Mouse (Mus musculus) Patski (cell line): ENCODE data around the gene Sv2b. TPM values are rescaled to one million over a fixed set of nuclear protein-coding genes. Genes with fewer than 3 reads are reported as not detected.

Experiments used
- ATAC-seq: fragments of 100-300 bp; one replicate; pipeline ENCODE4 v1.8.0; 2021
- CTCF ChIA-PET: fragments of 350-600 bp; sonication (Branson Sonifier 250); formaldehyde crosslinking; loops from one replicate; lab custom pipeline; 2022; ENCODE audit warnings: inconsistent platforms; lab: Charles Lee
- POLR2A ChIA-PET: fragments of 350-600 bp; sonication (Branson Sonifier 250); formaldehyde crosslinking; loops from one replicate; lab custom pipeline; 2022; ENCODE audit warnings: antibody characterized with exemption, inconsistent platforms; lab: Charles Lee
- DNase-seq: peaks from one replicate; pipeline ENCODE4 v3.0.0-alpha.2; 2011; ENCODE audit warnings: low read depth, low spot score
- H3K27me3 ChIP-seq: fragments of 371-371 bp; one replicate; pipeline ENCODE4 v1.5.1; 2021
- CTCF ChIP-seq: fragments of 100-300 bp; IDR thresholded peaks from one replicate; pipeline ENCODE4 v1.5.1; 2021
- in situ Hi-C: fragments of 300-500 bp; cut with MboI; formaldehyde crosslinking; loops from 3 replicates; pipeline ENCODE4 v1.11.1; 2018; ENCODE audit warnings: low pct_unique_long_range_greater_than_20kb, mixed read lengths
- polyA plus RNA-seq: library from polyadenylated mRNA; unstranded; gene quantifications from one replicate; pipeline ENCODE4 v1.2.3, GENCODE M21; 2021

Sv2b gene
- polyA plus RNA-seq, 1 experiment from 2014 or later: 0.04 TPM

DNA sequence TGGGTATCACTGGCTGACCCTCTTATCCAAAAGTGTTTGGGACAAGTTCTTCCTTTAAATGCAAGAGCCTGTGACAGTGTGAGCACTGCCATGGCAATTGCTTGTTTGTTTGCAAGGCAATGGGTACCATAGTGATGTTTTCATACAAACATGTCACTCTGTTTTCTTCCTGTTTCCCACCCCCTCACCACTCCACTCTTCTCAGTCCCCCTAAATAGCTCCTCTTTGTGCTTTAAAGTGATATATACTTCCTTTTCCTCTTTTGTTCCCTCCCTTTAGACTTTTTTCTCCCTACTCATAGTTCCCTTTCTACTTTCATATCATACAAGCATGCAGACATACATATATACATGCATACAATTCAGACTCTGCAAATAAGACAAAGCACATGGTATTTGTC is 10.9 kb upstream of the Sv2b start:
- CTCF ChIA-PET: interaction anchor here (2.1 kb wide), 1 partner anchor 8 kb away, joined by 5 read pairs; no protein-coding TSS in a partner anchor
- POLR2A ChIA-PET: no interaction called here
- no peaks in the 10 kb centered on the region for H3K27me3 ChIP-seq
- ATAC-seq (no peak), DNase-seq (no peak)
- in situ Hi-C loops: no loop called here
- TF ChIP-seq CTCF: no peak

DNA sequence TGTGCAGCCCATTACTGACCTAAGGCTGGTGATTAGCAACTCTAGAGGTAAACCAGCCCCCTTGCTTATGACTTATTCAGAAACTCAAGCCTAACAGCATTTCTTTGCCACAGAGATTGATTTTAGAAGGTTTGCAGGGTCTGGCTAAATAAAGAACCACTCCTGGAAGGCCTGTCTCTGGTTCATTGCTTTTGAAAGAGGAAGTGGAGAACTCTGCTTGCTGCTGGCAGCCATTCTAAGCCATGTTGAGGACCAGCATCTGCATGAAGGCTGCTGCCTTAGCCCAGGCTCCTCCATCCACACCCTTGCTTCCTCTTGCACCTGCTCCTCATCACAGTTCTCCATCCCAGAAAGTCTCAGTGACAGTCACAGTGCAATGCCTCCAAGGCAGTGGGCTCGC is 9.3 kb upstream of the Sv2b start:
- CTCF ChIA-PET: interaction anchor here (1.0 to 2.1 kb wide), 2 partner anchors 10 to 17 kb away, joined by 3 to 5 read pairs; no protein-coding TSS in a partner anchor
- no peak for DNase-seq
- no peaks in the 10 kb centered on the region for H3K27me3 ChIP-seq
- no peak for ATAC-seq
- no peak for TF ChIP-seq CTCF
- in situ Hi-C loops: no loop called here
- POLR2A ChIA-PET: no interaction called here

GRCm38 (mm10) chr7:75314873-75315272 is 5.8 kb upstream of the Sv2b start:
- in situ Hi-C loops: no loop called here
- TF ChIP-seq CTCF: no peak

DNA sequence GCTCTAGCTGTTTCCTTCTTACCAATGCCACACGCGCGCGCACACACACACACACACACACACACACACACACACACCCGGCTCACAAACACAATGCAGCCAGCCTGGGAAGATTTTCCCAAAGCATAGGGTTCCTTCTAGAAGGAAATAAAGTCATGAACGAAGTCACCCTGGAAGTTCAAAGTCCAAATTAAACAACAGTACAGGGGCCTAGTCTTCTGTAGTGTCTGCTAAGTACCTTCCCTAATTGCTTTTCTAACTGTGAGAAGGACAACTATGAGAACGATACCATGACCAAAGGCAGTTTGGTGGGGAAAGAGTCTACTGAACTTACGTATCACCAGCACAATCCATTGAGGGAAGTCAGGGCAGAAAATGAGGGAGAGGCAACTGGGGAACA is 508 bp upstream of the Sv2b start:
- ChIA-PET POLR2A (interaction anchor here (0.7 kb wide), 1 partner anchor 25 kb away, joined by 4 read pairs; no protein-coding TSS in a partner anchor), CTCF (no interaction called here)
- in situ Hi-C loops: no loop called here
- no peak for ATAC-seq
- TF ChIP-seq CTCF: no peak
- no peak for DNase-seq
- peaks cover 28% of the 10 kb centered on the region for H3K27me3 ChIP-seq

More at GRCm38 (mm10) chr7:75314873-75315272, 5.8 kb upstream of the Sv2b start:
- ATAC-seq (peak; percentile 79), DNase-seq (peak; percentile 13)
- H3K27me3 ChIP-seq: peaks cover 2% of the 10 kb centered on the region
- CTCF ChIA-PET: interaction anchor here (0.8 to 1.2 kb wide), 4 partner anchors 14 to 177 kb away, joined by 3 to 4 read pairs (median 3); no protein-coding TSS in a partner anchor
- POLR2A ChIA-PET: no interaction called here

GRCm38 (mm10) chr7:75308140-75308456 is 964 bp downstream of the Sv2b start:
- POLR2A ChIA-PET: no interaction called here
- DNase-seq (no peak), ATAC-seq (no peak)
- TF ChIP-seq CTCF: no peak
- CTCF ChIA-PET: interaction anchor here (0.9 kb wide), 1 partner anchor 8 kb away, joined by 3 read pairs; no protein-coding TSS in a partner anchor
- peaks cover 32% of the 10 kb centered on the region for H3K27me3 ChIP-seq
- in situ Hi-C loops: no loop called here

- in situ Hi-C loops: no loop called here
- H3K27me3 ChIP-seq: peaks cover 30% of the 10 kb centered on the region
- TF ChIP-seq CTCF: no peak
- DNase-seq (no peak), ATAC-seq (no peak)
- POLR2A ChIA-PET: no interaction called here
- CTCF ChIA-PET: no interaction called here
Observed at GRCm38 (mm10) chr7:75307570-75308087, 1.4 kb downstream of the Sv2b start.

DNA sequence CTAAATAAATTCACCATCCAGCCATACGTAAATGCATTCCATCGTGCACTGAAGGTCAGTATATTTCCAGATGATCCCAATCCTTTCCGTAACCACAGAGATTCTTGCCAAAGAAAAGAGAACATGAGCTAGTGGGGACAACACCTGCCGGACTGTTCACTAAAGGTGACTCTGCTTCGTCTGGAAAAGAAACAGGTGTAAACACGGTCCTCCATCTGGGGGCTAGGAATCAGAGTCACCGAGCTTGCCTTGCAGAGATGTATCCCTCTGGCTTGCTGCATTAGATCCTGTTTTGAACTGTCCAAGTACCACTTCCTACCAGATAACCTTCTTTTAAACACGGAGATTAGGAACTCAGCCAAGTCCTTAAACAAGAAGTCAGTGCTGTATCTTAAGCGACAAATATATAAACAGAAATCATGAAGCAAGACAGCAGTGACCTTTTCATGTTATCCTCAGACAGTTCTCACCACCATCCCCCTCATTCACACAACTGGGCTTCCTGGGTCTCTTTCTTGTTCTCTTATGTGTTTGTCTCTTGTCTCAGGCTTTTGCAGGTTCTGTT is 3.1 kb downstream of the Sv2b start:
- ChIA-PET CTCF (interaction anchor here (0.9 kb wide), 1 partner anchor 10 kb away, joined by 3 read pairs; no protein-coding TSS in a partner anchor), POLR2A (no interaction called here)
- ATAC-seq (no peak), DNase-seq (no peak)
- peaks cover 30% of the 10 kb centered on the region for H3K27me3 ChIP-seq
- in situ Hi-C loops: no loop called here
- no peak for TF ChIP-seq CTCF

GRCm38 (mm10) chr7:75302523-75303215 is 6.4 kb downstream of the Sv2b start:
- H3K27me3 ChIP-seq: peaks cover 21% of the 10 kb centered on the region
- in situ Hi-C loops: no loop called here
- DNase-seq (no peak), ATAC-seq (no peak)
- no peak for TF ChIP-seq CTCF
- ChIA-PET POLR2A (interaction anchor here (0.6 to 0.7 kb wide), 2 partner anchors 10 to 294 kb away, joined by 3 to 5 read pairs; no protein-coding TSS in a partner anchor), CTCF (no interaction called here)

DNA sequence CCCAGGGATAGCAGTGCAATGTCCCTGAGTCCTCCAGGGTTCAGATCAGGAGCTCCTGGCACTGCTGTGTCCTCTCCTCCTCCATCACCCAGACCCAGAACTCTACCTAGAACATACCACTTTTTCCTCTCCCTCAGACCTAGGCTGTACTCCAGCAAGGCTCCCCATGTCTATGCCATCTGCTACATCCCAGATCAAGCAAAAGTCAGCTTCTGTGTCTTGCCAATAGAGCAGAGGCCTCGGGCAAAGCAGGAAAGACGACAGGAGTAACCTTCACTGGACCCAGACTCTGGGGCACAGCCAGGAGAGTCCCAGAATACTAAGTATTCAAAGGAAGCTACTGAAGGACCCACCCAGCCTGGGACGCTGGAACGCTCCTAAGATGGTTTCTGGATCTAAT is 9.8 kb downstream of the Sv2b start:
- ChIA-PET POLR2A (no interaction called here), CTCF (interaction anchor here (0.8 to 1.3 kb wide), 2 partner anchors 9 to 18 kb away, joined by 3 read pairs; no protein-coding TSS in a partner anchor)
- in situ Hi-C loops: no loop called here

DNA sequence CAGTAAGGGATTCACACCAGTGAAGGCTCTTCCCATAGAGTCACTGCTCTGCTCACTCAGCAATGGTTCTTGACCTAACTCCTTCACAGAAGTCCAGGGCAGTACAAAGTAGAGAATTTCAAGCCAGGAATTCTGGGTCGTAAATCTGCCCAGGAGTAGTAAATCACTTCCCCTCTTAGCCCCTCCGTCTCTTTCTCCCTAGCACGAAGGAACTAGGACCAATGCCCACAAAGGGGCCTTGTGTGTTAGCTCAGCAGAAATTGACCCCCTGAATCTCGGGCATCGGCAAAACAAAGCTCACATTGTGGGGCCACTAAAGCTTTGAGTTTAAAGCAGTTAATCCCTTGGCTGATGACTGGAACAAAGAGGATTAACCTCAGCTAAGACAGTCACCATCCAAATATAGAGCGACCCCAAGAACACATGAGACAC is 12.4 kb downstream of the Sv2b start:
- DNase-seq: no peak
- ATAC-seq: no peak
- in situ Hi-C loops: no loop called here
- H3K27me3 ChIP-seq: no peaks in the 10 kb centered on the region
- no peak for TF ChIP-seq CTCF
- ChIA-PET CTCF (interaction anchor here (0.8 to 1.4 kb wide), 3 partner anchors 8 to 25 kb away, joined by 3 to 6 read pairs (median 3); no protein-coding TSS in a partner anchor), POLR2A (interaction anchor here (0.7 kb wide), 1 partner anchor 855 kb away, joined by 3 read pairs; no protein-coding TSS in a partner anchor)

More for the DNA sequence above, 9.8 kb downstream of the Sv2b start:
- TF ChIP-seq CTCF: no peak
- no peak for ATAC-seq
- DNase-seq: no peak
- peaks cover 4% of the 10 kb centered on the region for H3K27me3 ChIP-seq
